Mouse (Mus musculus) heart, embryonic 16.5 days (tissue): Measurements from ENCODE around the gene Gm10959. TPM values are rescaled to one million over a fixed set of nuclear protein-coding genes. Genes with fewer than 3 reads are reported as not detected.
A peak's percentile ranks its signal among the peaks of the same experiment; 100 is the strongest.

Source experiments
- ATAC-seq: fragments of 200-750 bp; cut with Nextera tagmentation; replicated peaks from 2 replicates; pipeline ENCODE4 v1.8.0; 2017; ENCODE audit warnings: moderate number of reproducible peaks; ENCODE audit not compliant: insufficient read depth, low FRiP score; ENCODE audit errors: extremely low read depth
- H3K27ac ChIP-seq: fragments of 300-500 bp; sonication (generic); 2 replicates; pipeline ENCODE4 v1.5.1; 2014; ENCODE audit warnings: mild to moderate bottlenecking, low read length, control low read depth, moderate library complexity
- H3K27me3 ChIP-seq: fragments of 300-500 bp; sonication (generic); 2 replicates; pipeline ENCODE4 v1.6.1; 2014; ENCODE audit warnings: low read length, mixed read lengths; ENCODE audit not compliant: control insufficient read depth, insufficient read depth
- H3K36me3 ChIP-seq: fragments of 300-500 bp; sonication (generic); 2 replicates; pipeline ENCODE4 v1.6.1; 2014; ENCODE audit not compliant: control insufficient read depth, insufficient read depth
- H3K4me1 ChIP-seq: fragments of 300-500 bp; sonication (generic); 2 replicates; pipeline ENCODE4 v1.6.1; 2014; ENCODE audit warnings: low read length, mixed read lengths; ENCODE audit not compliant: control insufficient read depth, insufficient read depth
- H3K4me2 ChIP-seq: fragments of 300-500 bp; sonication (generic); 2 replicates; pipeline ENCODE4 v1.6.1; 2014; ENCODE audit warnings: low read depth, mild to moderate bottlenecking, control low read depth, low read length
- H3K4me3 ChIP-seq: fragments of 300-500 bp; sonication (generic); 2 replicates; pipeline ENCODE4 v1.5.1; 2014; ENCODE audit warnings: mild to moderate bottlenecking, control low read depth, low read length
- H3K9ac ChIP-seq: fragments of 300-500 bp; sonication (generic); 2 replicates; pipeline ENCODE4 v1.6.1; 2014; ENCODE audit warnings: low read length, control low read depth
- H3K9me3 ChIP-seq: fragments of 300-500 bp; sonication (generic); replicated peaks from 2 replicates; pipeline ENCODE4 v1.6.1; 2016; ENCODE audit warnings: low read length; ENCODE audit not compliant: control insufficient read depth
- WGBS: fragments of 180-500 bp; shearing (Covaris S2); extraction: QIAGEN DNeasy Blood & Tissue Kit; methylation state at CpG from one replicate; pipeline ENCODE4 v1.1.7; 2014; 5-methylcytosine and 5-hydroxymethylcytosine counted together
- polyA plus RNA-seq: library from polyadenylated mRNA; unstranded; fragments of >200 nt; fragmentation: Nextera tagmentation; extraction: Ambion mirVana; gene quantifications from 2 replicates; pipeline ENCODE4 v1.2.1, GENCODE M21; 2015

Gm10959 gene
- polyA plus RNA-seq, 1 experiment from 2014 or later: not detected

- Histone ChIP-seq H3K9me3 (no peaks in the 10 kb centered on the region), H3K4me3 (peak within 1 kb of the TSS; percentile 77), H3K4me1 (peaks cover 14% of the 10 kb centered on the region), H3K4me2 (peak within 1 kb of the TSS; percentile 85), H3K27me3 (no peaks in the 10 kb centered on the region), H3K27ac (peak within 1 kb of the TSS; percentile 87), H3K36me3 (no peaks in the 10 kb centered on the region; the same call in 1 of the 2 replicates), H3K9ac (peak within 1 kb of the TSS; percentile 83)
- under 1% methylated on average over 67 of the region's 68 CpGs for WGBS
- peak; percentile 99 for ATAC-seq
These were observed 5.1 kb upstream of the Gm10959 start, which contains the start of gene 1810037I17Rik for GRCm38 (mm10) chr3:122924009-122924914. Gene 1810037I17Rik, plus strand, starts transcription at chr3:122924203.

DNA sequence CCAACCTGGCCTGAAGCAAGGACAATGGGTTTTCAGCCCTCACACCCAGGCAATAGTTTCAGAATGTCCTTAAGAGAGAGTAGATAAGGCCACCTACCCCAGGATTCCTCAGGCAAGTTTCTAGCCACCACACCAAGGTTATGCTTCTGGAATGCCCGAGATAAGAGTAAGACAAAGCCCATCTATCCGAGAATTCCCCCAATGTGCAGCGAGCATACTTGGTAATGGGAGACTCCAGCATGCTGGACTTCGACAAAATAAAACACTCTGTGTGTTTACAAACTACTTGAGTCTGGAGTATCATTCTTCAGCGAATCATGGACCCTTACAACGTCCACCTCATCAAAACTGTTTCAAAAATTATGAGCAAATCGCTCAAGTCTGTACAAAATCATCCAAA is 4.0 kb upstream of the Gm10959 start:
- Histone ChIP-seq H3K9ac (no peak overlapping the region), H3K36me3 (no peaks in the 10 kb centered on the region; the same call in 1 of the 2 replicates), H3K4me2 (peak overlapping the region; percentile 85), H3K27me3 (no peaks in the 10 kb centered on the region), H3K4me1 (peaks cover 14% of the 10 kb centered on the region), H3K4me3 (peak overlapping the region; percentile 77), H3K27ac (peak overlapping the region; percentile 46; the same call in 1 of the 2 replicates), H3K9me3 (no peaks in the 10 kb centered on the region)
- 38% methylated on average over 7 of the region's 7 CpGs for WGBS
- ATAC-seq: no peak

DNA sequence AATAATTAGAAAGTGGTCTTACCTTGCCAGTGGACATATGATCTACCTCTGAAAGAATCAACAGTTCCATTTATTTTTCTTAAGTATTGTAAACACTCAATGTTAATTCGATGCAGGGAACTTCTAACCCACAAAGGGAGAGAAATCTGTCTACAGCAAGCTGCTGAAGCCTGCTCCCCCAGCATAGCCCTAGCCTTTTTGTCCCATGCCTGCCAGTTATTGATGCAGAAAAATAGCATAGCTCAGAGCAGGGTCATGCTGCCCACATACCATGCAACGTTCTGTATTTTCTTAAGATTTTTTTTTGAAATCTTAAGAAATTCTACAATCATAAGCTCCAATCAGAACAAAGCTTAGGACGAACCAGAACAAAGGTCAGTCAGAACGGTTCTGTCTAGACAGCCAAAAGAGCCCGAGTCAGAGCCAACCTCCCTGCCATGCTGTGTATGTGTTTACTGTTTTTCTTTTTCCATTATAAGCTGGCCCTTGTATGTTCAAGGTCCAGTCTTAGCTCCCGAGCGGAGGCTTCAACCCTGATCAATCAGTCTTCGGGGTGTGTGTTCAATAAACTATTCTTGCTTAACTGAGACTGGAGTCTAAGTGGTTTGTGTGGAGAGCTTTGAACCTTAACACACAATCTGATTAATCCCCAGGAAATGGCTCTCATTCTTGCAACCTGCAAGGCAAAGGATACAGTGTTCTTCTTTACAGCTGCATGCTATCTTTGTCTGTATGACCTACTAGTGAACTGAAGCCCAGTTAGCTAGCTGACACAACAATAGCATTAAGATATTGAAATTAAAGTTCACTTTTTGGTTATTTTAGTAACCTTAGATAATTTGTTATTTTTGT is 2.7 kb upstream of the Gm10959 start:
- ATAC-seq: no peak
- WGBS: 73% methylated on average over 8 of the region's 8 CpGs

DNA sequence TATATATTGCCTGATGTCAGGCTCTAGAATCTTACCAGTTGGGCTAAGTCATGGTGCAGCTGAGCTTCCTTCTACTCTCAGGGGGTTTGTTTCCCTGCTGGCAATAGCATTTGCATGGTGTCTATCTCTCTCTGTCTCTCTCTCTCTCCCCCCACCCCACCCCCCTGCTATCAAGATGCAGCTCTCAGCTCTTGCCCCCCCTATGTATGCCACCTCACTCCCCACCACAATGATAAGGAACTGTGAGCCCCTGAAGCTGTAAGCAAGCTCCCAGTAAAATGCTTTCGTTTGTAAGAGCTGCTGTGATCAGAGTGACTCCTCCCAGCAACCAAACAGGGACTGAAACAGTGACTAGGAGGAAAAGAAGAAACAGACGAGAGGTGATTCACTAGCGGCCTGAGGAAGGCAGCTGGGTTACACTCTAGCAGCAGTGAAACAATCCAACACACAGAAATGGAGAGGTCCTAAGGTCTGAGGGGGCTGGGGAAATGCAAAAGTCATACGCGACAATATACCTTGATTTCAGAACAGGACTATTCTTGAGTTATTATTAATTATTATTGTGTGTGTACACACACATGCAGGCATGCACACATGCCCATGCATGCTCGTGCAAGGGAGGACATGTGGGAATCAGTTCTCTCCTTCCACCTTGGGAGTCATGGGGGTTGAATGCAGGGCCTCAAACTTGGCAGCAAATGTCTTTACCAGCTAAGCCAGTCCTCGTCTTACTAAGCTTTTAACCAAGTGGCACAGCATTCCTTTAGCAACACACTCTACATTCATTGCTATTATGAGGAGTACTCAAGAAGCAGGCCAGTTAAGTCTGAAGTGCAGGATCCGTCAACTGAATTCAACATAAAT is 1.6 kb upstream of the Gm10959 start:
- Histone ChIP-seq H3K9me3 (no peaks in the 10 kb centered on the region), H3K36me3 (no peaks in the 10 kb centered on the region), H3K27ac (no peak overlapping the region), H3K27me3 (no peaks in the 10 kb centered on the region), H3K4me2 (no peak overlapping the region), H3K9ac (no peak overlapping the region), H3K4me3 (no peak overlapping the region), H3K4me1 (peaks cover 10% of the 10 kb centered on the region)
- 53% methylated on average over 8 of the region's 8 CpGs for WGBS
- ATAC-seq: no peak

More for the DNA sequence above, 2.7 kb upstream of the Gm10959 start:
- peaks cover 14% of the 10 kb centered on the region for H3K4me1 ChIP-seq
- H3K4me3 ChIP-seq: no peak overlapping the region
- H3K9ac ChIP-seq: no peak overlapping the region
- no peak overlapping the region for H3K4me2 ChIP-seq
- H3K27ac ChIP-seq: no peak overlapping the region
- H3K9me3 ChIP-seq: no peaks in the 10 kb centered on the region
- H3K36me3 ChIP-seq: no peaks in the 10 kb centered on the region; the same call in 1 of the 2 replicates
- H3K27me3 ChIP-seq: no peaks in the 10 kb centered on the region

- no peak overlapping the region for H3K4me2 ChIP-seq
- no peak overlapping the region for H3K27ac ChIP-seq
- no peaks in the 10 kb centered on the region for H3K27me3 ChIP-seq
- ATAC-seq: no peak
- H3K4me1 ChIP-seq: peaks cover 10% of the 10 kb centered on the region
- WGBS: 41% methylated on average over 2 of the region's 2 CpGs
- H3K4me3 ChIP-seq: no peak overlapping the region
- H3K9ac ChIP-seq: no peak overlapping the region
- no peaks in the 10 kb centered on the region for H3K36me3 ChIP-seq
- H3K9me3 ChIP-seq: no peaks in the 10 kb centered on the region
These were observed 488 bp downstream of the Gm10959 start for GRCm38 (mm10) chr3:122918672-122919071.

DNA sequence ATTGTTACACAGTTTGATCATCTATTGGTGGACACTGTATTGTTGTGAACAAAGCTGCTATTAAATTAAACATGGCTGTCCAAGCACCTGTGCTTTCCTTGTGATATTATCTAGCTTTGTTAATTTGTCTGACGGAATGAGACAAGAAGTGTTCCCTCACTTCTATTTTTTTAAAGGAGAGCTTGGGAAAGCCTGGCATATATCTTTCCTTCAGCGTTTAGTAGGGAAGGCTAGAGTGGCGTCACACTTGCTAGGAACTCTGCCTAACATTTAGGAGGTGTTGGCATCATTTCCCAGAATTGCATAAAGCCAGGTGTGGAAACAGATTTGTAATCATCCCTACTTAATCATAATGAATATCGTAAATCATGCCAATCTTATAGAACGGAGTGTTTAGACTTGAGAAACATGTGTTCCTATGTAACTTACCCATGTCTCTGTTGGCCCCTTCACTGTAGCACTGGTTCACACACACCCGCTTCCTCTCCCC is 2.9 kb downstream of the Gm10959 start:
- H3K9ac ChIP-seq: no peak overlapping the region
- no peak overlapping the region for H3K27ac ChIP-seq
- H3K4me1 ChIP-seq: peaks cover 5% of the 10 kb centered on the region; the same call in 1 of the 2 replicates
- WGBS: 68% methylated on average over 6 of the region's 6 CpGs
- H3K36me3 ChIP-seq: no peaks in the 10 kb centered on the region
- H3K27me3 ChIP-seq: no peaks in the 10 kb centered on the region
- H3K4me3 ChIP-seq: no peak overlapping the region
- no peaks in the 10 kb centered on the region for H3K9me3 ChIP-seq
- H3K4me2 ChIP-seq: no peak overlapping the region
- ATAC-seq: no peak

GRCm38 (mm10) chr3:122915493-122915892 is 3.7 kb downstream of the Gm10959 start:
- WGBS: 72% methylated on average over 5 of the region's 5 CpGs
- Histone ChIP-seq H3K4me3 (no peak overlapping the region), H3K4me2 (no peak overlapping the region), H3K27ac (no peak overlapping the region), H3K36me3 (no peaks in the 10 kb centered on the region), H3K4me1 (no peaks in the 10 kb centered on the region; the same call in 1 of the 2 replicates), H3K9ac (no peak overlapping the region), H3K9me3 (no peaks in the 10 kb centered on the region), H3K27me3 (no peaks in the 10 kb centered on the region)
- ATAC-seq: no peak

- H3K27ac ChIP-seq: no peak overlapping the region
- no peaks in the 10 kb centered on the region for H3K27me3 ChIP-seq
- ATAC-seq: no peak
- H3K9ac ChIP-seq: no peak overlapping the region
- no peaks in the 10 kb centered on the region for H3K36me3 ChIP-seq
- no peak overlapping the region for H3K4me2 ChIP-seq
- H3K9me3 ChIP-seq: no peaks in the 10 kb centered on the region
- WGBS: 80% methylated on average over 2 of the region's 2 CpGs
- no peak overlapping the region for H3K4me3 ChIP-seq
- H3K4me1 ChIP-seq: no peaks in the 10 kb centered on the region
These were observed 11.3 kb downstream of the Gm10959 start for GRCm38 (mm10) chr3:122907841-122908240.
